Mouse (Mus musculus) thymus, adult 2 months (tissue): ENCODE results near the gene Coro2b.

Experiments used
- CTCF ChIP-seq: fragments of 200-500 bp; IDR thresholded peaks from 2 replicates; pipeline ENCODE4 v1.5.1; 2012; ENCODE audit warnings: mild to moderate bottlenecking, control low read depth, low read length, moderate library complexity, borderline replicate concordance; ENCODE audit not compliant: control insufficient read depth, poor library complexity, insufficient read depth; ENCODE audit errors: extremely low read depth
- POLR2A ChIP-seq: fragments of 200-500 bp; IDR thresholded peaks from 2 replicates; pipeline ENCODE4 v1.6.1; 2012; ENCODE audit warnings: mild to moderate bottlenecking, low read length, control low read depth, moderate library complexity; ENCODE audit not compliant: control insufficient read depth, poor library complexity, insufficient read depth; ENCODE audit errors: extremely low read depth

DNA sequence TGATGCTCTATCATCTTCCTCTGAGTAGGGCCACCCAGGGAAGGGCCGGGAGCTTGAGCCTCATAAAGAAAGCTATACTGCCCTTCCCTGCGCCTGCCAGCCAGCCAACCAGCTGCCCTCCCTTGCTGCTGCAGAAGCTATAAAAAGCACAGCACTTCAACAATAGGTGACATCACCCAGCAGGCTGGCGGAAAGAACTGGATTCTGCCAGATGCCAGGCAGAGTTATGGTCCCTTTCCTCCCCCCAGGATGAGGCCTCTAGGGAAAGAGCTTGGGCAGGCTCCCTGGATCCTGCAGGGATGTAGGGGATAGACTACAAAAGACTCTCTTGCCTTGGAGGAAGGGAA lies 98.1 kb downstream of the Coro2b start:
- TF ChIP-seq POLR2A = no peak
- TF ChIP-seq CTCF = no peak
